Mouse (Mus musculus): Measurements from ENCODE around the gene Fam193a. TPM values are rescaled to one million over a fixed set of nuclear protein-coding genes. Genes with fewer than 3 reads are reported as not detected.

The Fam193a gene
- total and polyA plus RNA-seq, 3 experiments: 10.9 to 317 (median 37.1) TPM

GRCm38 (mm10) chr5:34520458-34521209 lies 150.9 kb downstream of the Fam193a start (continued):
- TF ChIP-seq JUND (IDR thresholded peaks at IDR 0.05; ENCODE audit: low read depth, low read length): no peak
- no peak for TF ChIP-seq KAT2A (conservative IDR thresholded peaks at IDR 0.05; ENCODE audit: low read depth, low read length)
- TF ChIP-seq EP300 (IDR thresholded peaks at IDR 0.05; ENCODE audit: low read depth in 1 of 2, low read length in 2 of 2): peak in 1 of 2 experiments; percentile 51; a peak in 1 of 4 replicates
- TF ChIP-seq RCOR1 (IDR thresholded peaks at IDR 0.05; ENCODE audit: low read depth, low read length): no peak

DNA sequence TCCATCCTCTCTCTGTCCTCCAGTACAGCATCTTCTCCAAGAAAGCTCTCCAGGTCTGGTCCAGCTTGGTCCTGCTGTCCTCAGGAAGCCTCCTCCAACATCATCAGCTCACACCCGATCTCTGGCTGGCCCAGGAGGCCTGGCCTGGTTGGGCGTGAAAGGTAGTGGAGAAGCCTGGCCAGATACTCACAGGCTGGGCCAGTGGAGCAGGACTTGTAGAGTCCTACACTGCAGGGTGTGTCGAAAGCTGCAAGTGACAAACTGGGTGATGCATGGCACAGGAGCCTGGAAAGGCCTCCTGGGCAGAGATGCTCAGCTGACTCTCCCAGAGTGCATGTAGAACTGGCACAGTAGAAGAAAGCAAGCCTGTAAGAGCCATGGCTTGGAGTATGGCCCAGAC lies 151.6 kb downstream of the Fam193a start:
- no peak overlapping the region for H3K4me3 ChIP-seq (ENCODE audit: control insufficient read depth in 1 of 2, insufficient read depth in 1 of 2, low read depth in 2 of 2, low read length in 2 of 2)
- peaks cover 0 to 13% of the 10 kb centered on the region in 2 experiments; a peak in 2 of 4 replicates for H3K36me3 ChIP-seq (ENCODE audit: control insufficient read depth in 1 of 2, insufficient read depth in 2 of 2, low read length in 2 of 2)
- H3K9me3 ChIP-seq (replicated peaks; ENCODE audit: insufficient read depth, low read length): no peaks in the 10 kb centered on the region
- H3K27me3 ChIP-seq (ENCODE audit: control insufficient read depth in 1 of 2, insufficient read depth in 2 of 2, low read length in 2 of 2): no peaks in the 10 kb centered on the region
- H3K27ac ChIP-seq (ENCODE audit: control insufficient read depth, low read depth, low read length): no peak overlapping the region
- H3K4me1 ChIP-seq (ENCODE audit: control insufficient read depth in 1 of 2, insufficient read depth in 2 of 2, low read length in 2 of 2): peaks cover 8 to 18% of the 10 kb centered on the region in 2 experiments
- DNase-seq (ENCODE audit: low read depth, low spot score): no peak
- TF ChIP-seq SMC3 (IDR thresholded peaks at IDR 0.05; ENCODE audit: low read depth, low read length): no peak
- TF ChIP-seq ETS1 (IDR thresholded peaks at IDR 0.05; ENCODE audit: low read depth, low read length): no peak
- no peak for TF ChIP-seq RCOR1 (IDR thresholded peaks at IDR 0.05; ENCODE audit: low read depth, low read length)
- no peak for TF ChIP-seq HCFC1 (IDR thresholded peaks at IDR 0.05; ENCODE audit: low read depth, low read length)
- no peak for TF ChIP-seq CHD1 (IDR thresholded peaks at IDR 0.05; ENCODE audit: low read depth, low read length)
- TF ChIP-seq NELFE (IDR thresholded peaks at IDR 0.05; ENCODE audit: low read depth, low read length): no peak
- TF ChIP-seq TCF12 (IDR thresholded peaks at IDR 0.05; ENCODE audit: low read depth, low read length): no peak
- no peak for TF ChIP-seq CHD2 (IDR thresholded peaks at IDR 0.05; ENCODE audit: low read length)
- TF ChIP-seq TBP (IDR thresholded peaks at IDR 0.05; ENCODE audit: low read depth, low read length): no peak
- TF ChIP-seq ELF1 (IDR thresholded peaks at IDR 0.05; ENCODE audit: low read depth, low read length): no peak
- TF ChIP-seq RAD21 (IDR thresholded peaks at IDR 0.05; ENCODE audit: low read depth, low read length): no peak
- TF ChIP-seq MYB (IDR thresholded peaks at IDR 0.05; ENCODE audit: low read depth, low read length): no peak
- TF ChIP-seq MAX (IDR thresholded peaks at IDR 0.05; ENCODE audit: low read length): no peak
- TF ChIP-seq JUND (IDR thresholded peaks at IDR 0.05; ENCODE audit: low read depth, low read length): no peak
- no peak for TF ChIP-seq MYC (IDR thresholded peaks at IDR 0.05; ENCODE audit: low read depth, low read length)
- TF ChIP-seq GABPA (IDR thresholded peaks at IDR 0.05; ENCODE audit: low read depth, low read length): no peak
- TF ChIP-seq MAFK (IDR thresholded peaks at IDR 0.05; ENCODE audit: borderline replicate concordance, low read depth, low read length): no peak
- TF ChIP-seq UBTF (IDR thresholded peaks at IDR 0.05; ENCODE audit: borderline replicate concordance, insufficient read depth, low read depth, low read length): no peak
- H3K79me2 ChIP-seq (ENCODE audit: control insufficient read depth, insufficient read depth, low read length, poor library complexity): peaks cover under 1% of the 10 kb centered on the region
- no peak overlapping the region for H3K9ac ChIP-seq (ENCODE audit: control insufficient read depth, low read depth, low read length, poor library complexity, severe bottlenecking)

Measured in MEL (cell line).